Mouse (Mus musculus) liver, embryonic 16.5 days (tissue): Measurements from ENCODE around the gene Ifi207. TPM values are rescaled to one million over a fixed set of nuclear protein-coding genes. Genes with fewer than 3 reads are reported as not detected.
"Not testable (repeated sequence)": the region's sequence is repeated elsewhere in the genome, so short reads cannot be mapped to it uniquely, and the experiment has no call there.

Experiments used
- ATAC-seq: fragments of 200-750 bp; cut with Nextera tagmentation; 2 replicates; pipeline ENCODE4 v1.8.0; 2017; ENCODE audit warnings: low read depth, mild to moderate bottlenecking, moderate number of reproducible peaks, moderate library complexity
- H3K27ac ChIP-seq: fragments of 300-500 bp; sonication (generic); 2 replicates; pipeline ENCODE4 v1.5.1; 2014; ENCODE audit warnings: mild to moderate bottlenecking, low read length
- H3K27me3 ChIP-seq: fragments of 300-500 bp; sonication (generic); 2 replicates; pipeline ENCODE4 v1.6.1; 2014; ENCODE audit warnings: low read depth, low read length, mixed read lengths; ENCODE audit not compliant: control insufficient read depth, insufficient read depth
- H3K36me3 ChIP-seq: fragments of 300-500 bp; sonication (generic); 2 replicates; pipeline ENCODE4 v1.6.1; 2014; ENCODE audit warnings: mild to moderate bottlenecking; ENCODE audit not compliant: control insufficient read depth, insufficient read depth
- H3K4me1 ChIP-seq: fragments of 300-500 bp; sonication (generic); 2 replicates; pipeline ENCODE4 v1.6.1; 2014; ENCODE audit warnings: low read depth, low read length, mixed read lengths; ENCODE audit not compliant: control insufficient read depth
- H3K4me2 ChIP-seq: fragments of 300-500 bp; sonication (generic); 2 replicates; pipeline ENCODE4 v1.6.1; 2014; ENCODE audit warnings: low read depth, low read length, mixed read lengths
- H3K4me3 ChIP-seq: fragments of 300-500 bp; sonication (generic); 2 replicates; pipeline ENCODE4 v1.5.1; 2014; ENCODE audit warnings: low read depth, mild to moderate bottlenecking, low read length
- H3K9ac ChIP-seq: fragments of 300-500 bp; sonication (generic); 2 replicates; pipeline ENCODE4 v1.6.1; 2014; ENCODE audit warnings: low read depth, low read length
- H3K9me3 ChIP-seq: fragments of 300-500 bp; sonication (generic); replicated peaks from 2 replicates; pipeline ENCODE4 v1.6.1; 2016; ENCODE audit warnings: low read length; ENCODE audit not compliant: control insufficient read depth
- WGBS: fragments of 180-500 bp; shearing (Covaris S2); extraction: QIAGEN DNeasy Blood & Tissue Kit; methylation state at CpG from one replicate; pipeline ENCODE4 v1.1.7; 2014; ENCODE audit not compliant: insufficient replicate concordance; 5-methylcytosine and 5-hydroxymethylcytosine counted together
- polyA plus RNA-seq: library from polyadenylated mRNA; unstranded; fragments of >200 nt; fragmentation: Nextera tagmentation; extraction: Ambion mirVana; gene quantifications from 2 replicates; pipeline ENCODE4 v1.2.1, GENCODE M21; 2015

The Ifi207 gene
- polyA plus RNA-seq, 1 experiment from 2014 or later = 1.9 TPM

GRCm38 (mm10) chr1:173694270-173694669 is 47.3 kb downstream of the Ifi207 start:
- H3K9me3 ChIP-seq = no peaks in the 10 kb centered on the region
- no peak overlapping the region for H3K4me3 ChIP-seq
- no peaks in the 10 kb centered on the region for H3K36me3 ChIP-seq
- H3K27ac ChIP-seq = no peak overlapping the region
- ATAC-seq = no peak
- WGBS = 11% methylated on average over 1 of the region's 1 CpGs
- H3K4me1 ChIP-seq = no peaks in the 10 kb centered on the region
- no peaks in the 10 kb centered on the region for H3K27me3 ChIP-seq
- H3K4me2 ChIP-seq = no peak overlapping the region
- no peak overlapping the region for H3K9ac ChIP-seq

GRCm38 (mm10) chr1:173678605-173679004 is 62.9 kb downstream of the Ifi207 start:
- not testable (repeated sequence) for ATAC-seq, H3K27ac ChIP-seq, H3K4me1 ChIP-seq, H3K4me3 ChIP-seq, H3K36me3 ChIP-seq, H3K9me3 ChIP-seq, H3K27me3 ChIP-seq, H3K4me2 ChIP-seq, H3K9ac ChIP-seq
- 36% methylated on average over 1 of the region's 1 CpGs for WGBS

- not testable (repeated sequence) for H3K4me1 ChIP-seq, H3K4me2 ChIP-seq, H3K27me3 ChIP-seq, H3K4me3 ChIP-seq, H3K27ac ChIP-seq, H3K9me3 ChIP-seq, ATAC-seq, H3K36me3 ChIP-seq, H3K9ac ChIP-seq
- 21% methylated on average over 3 of the region's 3 CpGs for WGBS
These were observed 68.0 kb downstream of the Ifi207 start, which contains the start of gene Ifi208 for GRCm38 (mm10) chr1:173673458-173674097. Gene Ifi208, plus strand, starts transcription at chr1:173673675.

Other genes with a start within 250 kb of the Ifi207 start
- 0.01 and 0.07 TPM in 2 replicates for gene Ifi214, start 205.8 kb downstream of the Ifi207 start, polyA plus RNA-seq
- gene Ifi213, start 142.5 kb downstream of the Ifi207 start, polyA plus RNA-seq = 0.16 and 0.24 TPM in 2 replicates
- 0.78 and 1.1 TPM in 2 replicates for gene Ifi209, start 110.8 kb downstream of the Ifi207 start, polyA plus RNA-seq
- not detected in 2 replicates for gene Ifi208, start 68.1 kb downstream of the Ifi207 start, polyA plus RNA-seq
- gene Ifi204, start 25.2 kb upstream of the Ifi207 start, polyA plus RNA-seq = 3.9 and 4.6 TPM in 2 replicates
- 1.4 and 2.6 TPM in 2 replicates for gene Ifi211, start 171.3 kb upstream of the Ifi207 start, polyA plus RNA-seq
- 3.8 and 4.4 TPM in 2 replicates for gene Mndal, start 200.7 kb upstream of the Ifi207 start, polyA plus RNA-seq
- 2.3 and 2.4 TPM in 2 replicates for gene Ifi203, start 200.9 kb upstream of the Ifi207 start, polyA plus RNA-seq
- gene Ifi202b, start 241.0 kb upstream of the Ifi207 start, polyA plus RNA-seq = not detected in 2 replicates